In genomic region chr4:152119396-152120292, GRCm38 (mm10) we compare ENCODE assay signal across 8 mouse cellular contexts. TPM values are rescaled to one million over a fixed set of nuclear protein-coding genes. Genes with fewer than 3 reads are reported as not detected.
DNase-seq lines count a peak whose midpoint lies in the region; ATAC-seq lines count a peak whose summit lies in the region.

No protein-coding gene starts in this region.

- ATAC-seq in hindbrain, embryonic 12.5 days (ENCODE audit: low FRiP score) = 0 out of 2 replicates have a peak, but pooled peaks have one; percentile 15
- ATAC-seq in limb, embryonic 13.5 days (ENCODE audit: low FRiP score, low read depth) = no peak

- peaks cover 49% of the 10 kb centered on the region for H3K4me1 ChIP-seq in embryonic facial prominence, embryonic 10.5 days
- H3K4me1 ChIP-seq in hindbrain, embryonic 12.5 days = peaks cover 35% of the 10 kb centered on the region
- H3K4me1 ChIP-seq in limb, embryonic 13.5 days = peaks cover 35% of the 10 kb centered on the region

- H3K36me3 ChIP-seq in embryonic facial prominence, embryonic 10.5 days (replicated peaks) = peaks cover 9% of the 10 kb centered on the region
- no peaks in the 10 kb centered on the region for H3K36me3 ChIP-seq in hindbrain, embryonic 12.5 days
- peaks cover 6% of the 10 kb centered on the region for H3K36me3 ChIP-seq in limb, embryonic 13.5 days

- peak overlapping the region; percentile 33 for H3K4me3 ChIP-seq in embryonic facial prominence, embryonic 10.5 days
- H3K4me3 ChIP-seq in hindbrain, embryonic 12.5 days = 0 out of 2 replicates have a peak overlapping the region, but pooled peaks have one; percentile 12
- peak overlapping the region; percentile 27 for H3K4me3 ChIP-seq in limb, embryonic 13.5 days

- peak; percentile 63 to 72 for DNase-seq in cerebellum, postnatal 10 days
- DNase-seq in cerebellum, postnatal 36 days = no peak
- peak; percentile 62 for DNase-seq in CD4-positive helper T cell, adult 2 months (ENCODE audit: low read depth, low spot score)
- peak; percentile 83 for DNase-seq in embryonic facial prominence, embryonic 10.5 days (ENCODE audit: low spot score)
- DNase-seq in neural tube, embryonic 10.5 days (ENCODE audit: extremely low spot score, low spot score) = peak; percentile 72
- no peak for DNase-seq in ovary, postnatal 14 days (ENCODE audit: low spot score)

- H3K4me2 ChIP-seq in hindbrain, embryonic 12.5 days (replicated peaks) = peak overlapping the region; percentile 43
- H3K4me2 ChIP-seq in limb, embryonic 13.5 days (replicated peaks) = peak overlapping the region; percentile 54

- peaks cover 100% of the 10 kb centered on the region for H3K27me3 ChIP-seq in embryonic facial prominence, embryonic 10.5 days (replicated peaks; ENCODE audit: low read depth, poor library complexity, severe bottlenecking)
- H3K27me3 ChIP-seq in hindbrain, embryonic 12.5 days = peaks cover 100% of the 10 kb centered on the region
- peaks cover 100% of the 10 kb centered on the region for H3K27me3 ChIP-seq in limb, embryonic 13.5 days

- H3K27ac ChIP-seq in embryonic facial prominence, embryonic 10.5 days (replicated peaks) = no peak overlapping the region
- no peak overlapping the region for H3K27ac ChIP-seq in hindbrain, embryonic 12.5 days
- no peak overlapping the region for H3K27ac ChIP-seq in limb, embryonic 13.5 days

- WGBS in embryonic facial prominence, embryonic 10.5 days = 3% methylated on average over 39 of the region's 39 CpGs
- 1% methylated on average over 39 of the region's 39 CpGs for WGBS in hindbrain, embryonic 12.5 days
- 3% methylated on average over 39 of the region's 39 CpGs for WGBS in limb, embryonic 13.5 days

- no peaks in the 10 kb centered on the region for H3K9me3 ChIP-seq in embryonic facial prominence, embryonic 10.5 days
- H3K9me3 ChIP-seq in hindbrain, embryonic 12.5 days (replicated peaks) = no peaks in the 10 kb centered on the region
- H3K9me3 ChIP-seq in limb, embryonic 13.5 days = no peaks in the 10 kb centered on the region

- no peak overlapping the region for H3K9ac ChIP-seq in hindbrain, embryonic 12.5 days
- H3K9ac ChIP-seq in limb, embryonic 13.5 days = 0 out of 2 replicates have a peak overlapping the region, but pooled peaks have one; percentile 8

RNA-seq across cellular contexts. Expression of gene Tnfrsf25, which starts 3.9 kb away (rescaled TPM):
- 1.0 and 1.3 TPM in 2 replicates for polyA plus RNA-seq in embryonic facial prominence, embryonic 10.5 days (2016; fragmentation: Nextera tagmentation; extraction: Ambion mirVana)
- polyA plus RNA-seq in hindbrain, embryonic 12.5 days (2016; fragmentation: Nextera tagmentation; extraction: Ambion mirVana) = 0.59 and 0.74 TPM in 2 replicates
- 0.86 and 1.9 TPM in 2 replicates for polyA plus RNA-seq in limb, embryonic 13.5 days (2015; fragmentation: Nextera tagmentation; extraction: Ambion mirVana)

RNA-seq across cellular contexts. Expression of gene Espn, which starts 32.5 kb away (rescaled TPM):
- polyA plus RNA-seq in embryonic facial prominence, embryonic 10.5 days (2016; fragmentation: Nextera tagmentation; extraction: Ambion mirVana) = 7.5 and 10.3 TPM in 2 replicates
- polyA plus RNA-seq in hindbrain, embryonic 12.5 days (2016; fragmentation: Nextera tagmentation; extraction: Ambion mirVana) = 0.82 and 2.3 TPM in 2 replicates
- polyA plus RNA-seq in limb, embryonic 13.5 days (2015; fragmentation: Nextera tagmentation; extraction: Ambion mirVana) = 0.88 and 1.5 TPM in 2 replicates

RNA-seq across cellular contexts. Expression of gene Hes2, which starts 39.0 kb away (rescaled TPM):
- 0.11 and 1.0 TPM in 2 replicates for polyA plus RNA-seq in embryonic facial prominence, embryonic 10.5 days (2016; fragmentation: Nextera tagmentation; extraction: Ambion mirVana)
- 2.4 and 2.9 TPM in 2 replicates for polyA plus RNA-seq in hindbrain, embryonic 12.5 days (2016; fragmentation: Nextera tagmentation; extraction: Ambion mirVana)
- polyA plus RNA-seq in limb, embryonic 13.5 days (2015; fragmentation: Nextera tagmentation; extraction: Ambion mirVana) = not detected in 2 replicates

RNA-seq across cellular contexts. Expression of gene Plekhg5, which starts 47.3 kb away (rescaled TPM):
- polyA plus RNA-seq in embryonic facial prominence, embryonic 10.5 days (2016; fragmentation: Nextera tagmentation; extraction: Ambion mirVana) = 11.7 and 13.2 TPM in 2 replicates
- polyA plus RNA-seq in hindbrain, embryonic 12.5 days (2016; fragmentation: Nextera tagmentation; extraction: Ambion mirVana) = 11.7 and 12.0 TPM in 2 replicates
- 17.3 TPM in 2 replicates for polyA plus RNA-seq in limb, embryonic 13.5 days (2015; fragmentation: Nextera tagmentation; extraction: Ambion mirVana)

RNA-seq across cellular contexts. Expression of gene Acot7, which starts 58.3 kb away (rescaled TPM):
- 51.8 and 55.5 TPM in 2 replicates for polyA plus RNA-seq in embryonic facial prominence, embryonic 10.5 days (2016; fragmentation: Nextera tagmentation; extraction: Ambion mirVana)
- polyA plus RNA-seq in hindbrain, embryonic 12.5 days (2016; fragmentation: Nextera tagmentation; extraction: Ambion mirVana) = 128 and 132 TPM in 2 replicates
- polyA plus RNA-seq in limb, embryonic 13.5 days (2015; fragmentation: Nextera tagmentation; extraction: Ambion mirVana) = 49.0 and 53.2 TPM in 2 replicates

Comparison
In these comparisons a context has a peak if more than half of its experiments do, and no peak if none do; other contexts are left out.
1. DNase-seq: peak in cerebellum, postnatal 10 days (2 of 2), CD4-positive helper T cell, adult 2 months (single experiment), embryonic facial prominence, embryonic 10.5 days (single experiment) and neural tube, embryonic 10.5 days (single experiment); none in cerebellum, postnatal 36 days (0 of 2) and ovary, postnatal 14 days (single experiment).
2. Peak in every context shown above with its lines, with median percentiles within 50 percentile points of each other: H3K4me3 ChIP-seq.